Mouse (Mus musculus) stomach, embryonic 14.5 days (tissue): ENCODE measurements around the gene Ryr3. TPM values are rescaled to one million over a fixed set of nuclear protein-coding genes. Genes with fewer than 3 reads are reported as not detected.

Experiments
- ATAC-seq: fragments of 200-750 bp; cut with Nextera tagmentation; 2 replicates; pipeline ENCODE4 v1.8.0; 2017; ENCODE audit warnings: low read depth, moderate TSS enrichment; ENCODE audit not compliant: insufficient number of reproducible peaks, insufficient read depth, low FRiP score
- H3K27ac ChIP-seq: fragments of 300-500 bp; sonication (generic); 2 replicates; pipeline ENCODE4 v1.5.1; 2014; ENCODE audit warnings: mild to moderate bottlenecking, low read length, moderate library complexity, mixed read lengths
- H3K27me3 ChIP-seq: fragments of 300-500 bp; sonication (generic); 2 replicates; pipeline ENCODE4 v1.6.1; 2014; ENCODE audit warnings: low read length, control low read depth, mixed read lengths; ENCODE audit not compliant: control insufficient read depth, insufficient read depth
- H3K36me3 ChIP-seq: fragments of 300-500 bp; sonication (generic); 2 replicates; pipeline ENCODE4 v1.6.1; 2014; ENCODE audit warnings: mild to moderate bottlenecking, control low read depth, low read length, moderate library complexity, mixed read lengths; ENCODE audit not compliant: control insufficient read depth, insufficient read depth
- H3K4me1 ChIP-seq: fragments of 300-500 bp; sonication (generic); 2 replicates; pipeline ENCODE4 v1.6.1; 2014; ENCODE audit warnings: low read length, control low read depth, mixed read lengths; ENCODE audit not compliant: control insufficient read depth, insufficient read depth
- H3K4me2 ChIP-seq: fragments of 300-500 bp; sonication (generic); replicated peaks from 2 replicates; pipeline ENCODE4 v1.6.1; 2014; ENCODE audit warnings: low read depth, low read length, control low read depth
- H3K4me3 ChIP-seq: fragments of 300-500 bp; sonication (generic); 2 replicates; pipeline ENCODE4 v1.5.1; 2014; ENCODE audit warnings: low read depth, low read length, control low read depth
- H3K9ac ChIP-seq: fragments of 300-500 bp; sonication (generic); replicated peaks from 2 replicates; pipeline ENCODE4 v1.6.1; 2014; ENCODE audit warnings: low read depth, mild to moderate bottlenecking, control low read depth, low read length, moderate library complexity, mixed read lengths
- H3K9me3 ChIP-seq: fragments of 300-500 bp; sonication (generic); 2 replicates; pipeline ENCODE4 v1.6.1; 2016; ENCODE audit warnings: low read depth, low read length, control low read depth; ENCODE audit not compliant: control insufficient read depth
- WGBS: fragments of 180-500 bp; shearing (Covaris S2); extraction: QIAGEN DNeasy Blood & Tissue Kit; methylation state at CpG from one replicate; pipeline ENCODE4 v1.1.7; 2014; 5-methylcytosine and 5-hydroxymethylcytosine counted together
- polyA plus RNA-seq: library from polyadenylated mRNA; unstranded; fragments of >200 nt; fragmentation: Nextera tagmentation; extraction: Ambion mirVana; gene quantifications from 2 replicates; pipeline ENCODE4 v1.2.1, GENCODE M21; 2014

Ryr3 gene
- polyA plus RNA-seq, 1 experiment from 2014 or later: 10.8 TPM

GRCm38 (mm10) chr2:112774762-112775161 lies 442.1 kb downstream of the Ryr3 start:
- no peaks in the 10 kb centered on the region for H3K9me3 ChIP-seq
- H3K27me3 ChIP-seq: no peaks in the 10 kb centered on the region
- 20% methylated on average over 6 of the region's 6 CpGs for WGBS
- no peak overlapping the region for H3K27ac ChIP-seq
- H3K9ac ChIP-seq: no peak overlapping the region
- H3K4me1 ChIP-seq: no peaks in the 10 kb centered on the region
- no peak overlapping the region for H3K4me2 ChIP-seq
- no peaks in the 10 kb centered on the region; the same call in 1 of the 2 replicates for H3K36me3 ChIP-seq
- no peak overlapping the region for H3K4me3 ChIP-seq
- no peak for ATAC-seq

GRCm38 (mm10) chr2:112767665-112768064 lies 449.2 kb downstream of the Ryr3 start:
- no peak for ATAC-seq
- Histone ChIP-seq H3K4me3 (no peak overlapping the region), H3K9ac (no peak overlapping the region), H3K4me1 (no peaks in the 10 kb centered on the region), H3K4me2 (no peak overlapping the region), H3K27me3 (no peaks in the 10 kb centered on the region), H3K9me3 (no peaks in the 10 kb centered on the region), H3K27ac (no peak overlapping the region), H3K36me3 (no peaks in the 10 kb centered on the region)
- WGBS: 65% methylated on average over 5 of the region's 5 CpGs

- Histone ChIP-seq H3K4me3 (no peak overlapping the region), H3K27ac (no peak overlapping the region), H3K4me1 (no peaks in the 10 kb centered on the region), H3K9ac (no peak overlapping the region), H3K9me3 (no peaks in the 10 kb centered on the region), H3K4me2 (no peak overlapping the region), H3K27me3 (no peaks in the 10 kb centered on the region), H3K36me3 (no peaks in the 10 kb centered on the region)
- no peak for ATAC-seq
- WGBS: 52% methylated on average over 5 of the region's 5 CpGs
Measured at GRCm38 (mm10) chr2:112765046-112765445, 451.9 kb downstream of the Ryr3 start.

DNA sequence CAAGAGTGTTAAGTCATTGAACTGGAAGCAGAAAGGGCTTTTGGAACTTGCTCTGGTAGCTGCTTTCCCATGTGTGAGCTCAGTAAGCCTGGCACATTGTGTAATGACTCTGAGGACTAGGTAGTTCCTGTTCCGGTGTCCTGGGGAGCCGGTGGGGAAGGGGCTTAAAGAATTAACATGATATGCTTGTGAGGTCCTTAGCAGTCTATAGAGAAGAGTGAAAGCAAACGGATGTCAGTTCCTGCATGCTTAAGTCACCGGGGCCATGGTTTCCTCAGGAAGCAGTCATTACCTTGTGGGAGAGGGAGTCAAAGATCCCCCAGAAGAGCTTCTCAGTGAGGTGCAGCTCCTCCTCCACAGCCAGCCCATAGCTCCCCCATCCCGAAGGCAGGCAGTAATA lies 452.6 kb downstream of the Ryr3 start:
- Histone ChIP-seq H3K4me3 (no peak overlapping the region), H3K27me3 (no peaks in the 10 kb centered on the region), H3K9me3 (no peaks in the 10 kb centered on the region), H3K36me3 (no peaks in the 10 kb centered on the region), H3K27ac (no peak overlapping the region), H3K4me1 (no peaks in the 10 kb centered on the region), H3K9ac (no peak overlapping the region), H3K4me2 (no peak overlapping the region)
- ATAC-seq: no peak
- WGBS: 55% methylated on average over 5 of the region's 5 CpGs

DNA sequence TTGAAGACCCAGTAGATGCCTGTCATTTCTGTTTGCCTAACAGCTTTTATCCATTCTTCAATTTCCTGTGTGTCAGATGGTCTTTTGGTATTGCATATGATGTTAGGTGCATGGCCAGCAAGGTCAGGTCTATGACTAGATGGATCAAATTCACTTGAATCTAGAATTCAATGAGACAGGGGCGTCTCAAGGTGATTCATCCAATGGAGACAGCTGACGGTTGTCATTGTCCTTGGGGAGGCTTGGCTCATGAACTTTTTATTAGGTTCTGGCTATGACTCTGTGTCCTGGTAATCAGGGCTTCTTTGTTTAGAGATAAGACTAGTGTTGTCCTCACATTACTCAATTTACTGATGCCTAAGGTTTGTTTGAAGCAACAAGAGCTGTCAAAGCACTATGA lies 454.9 kb downstream of the Ryr3 start:
- Histone ChIP-seq H3K27me3 (no peaks in the 10 kb centered on the region), H3K4me1 (no peaks in the 10 kb centered on the region), H3K27ac (no peak overlapping the region), H3K4me2 (no peak overlapping the region), H3K9me3 (no peaks in the 10 kb centered on the region), H3K4me3 (no peak overlapping the region), H3K9ac (no peak overlapping the region), H3K36me3 (no peaks in the 10 kb centered on the region)
- ATAC-seq: no peak
- WGBS: 76% methylated on average over 2 of the region's 2 CpGs

DNA sequence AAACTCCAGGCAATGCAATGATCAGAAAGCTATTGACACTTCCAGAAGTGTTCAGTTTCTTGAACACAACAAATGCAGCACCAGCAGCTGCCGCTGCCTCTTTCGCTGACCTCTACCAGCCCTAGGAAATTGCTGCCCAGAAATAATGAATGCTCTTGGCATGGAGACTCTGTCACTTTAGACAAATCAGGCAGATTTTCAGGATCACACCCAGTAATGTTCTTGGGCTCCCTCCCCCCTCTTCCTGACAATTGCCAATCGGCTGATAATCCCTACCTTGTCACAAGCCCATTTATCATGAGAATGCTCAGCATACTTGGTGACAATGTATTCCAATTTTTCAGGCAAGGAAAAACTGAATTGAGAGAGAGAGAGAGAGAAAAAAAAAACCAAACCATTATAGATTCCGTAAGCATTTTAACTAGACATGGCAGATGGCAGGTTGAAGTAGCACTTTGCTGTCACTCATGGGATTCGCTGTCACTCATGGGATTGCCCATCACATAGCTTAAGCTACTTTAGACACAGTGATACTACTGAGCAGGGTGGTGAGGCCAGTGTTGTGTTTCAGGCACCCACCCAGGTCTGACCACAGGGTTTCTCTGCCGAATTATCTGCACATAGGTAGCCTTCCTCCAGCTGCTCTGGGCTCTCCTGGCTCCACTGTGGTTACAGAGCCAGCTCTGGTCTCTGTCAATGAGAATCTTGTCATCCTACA lies 455.5 kb downstream of the Ryr3 start:
- 71% methylated on average over 6 of the region's 6 CpGs for WGBS
- Histone ChIP-seq H3K27ac (no peak overlapping the region), H3K4me3 (no peak overlapping the region), H3K4me1 (no peaks in the 10 kb centered on the region), H3K4me2 (no peak overlapping the region), H3K27me3 (no peaks in the 10 kb centered on the region), H3K9me3 (no peaks in the 10 kb centered on the region), H3K9ac (no peak overlapping the region), H3K36me3 (no peaks in the 10 kb centered on the region)
- ATAC-seq: no peak

DNA sequence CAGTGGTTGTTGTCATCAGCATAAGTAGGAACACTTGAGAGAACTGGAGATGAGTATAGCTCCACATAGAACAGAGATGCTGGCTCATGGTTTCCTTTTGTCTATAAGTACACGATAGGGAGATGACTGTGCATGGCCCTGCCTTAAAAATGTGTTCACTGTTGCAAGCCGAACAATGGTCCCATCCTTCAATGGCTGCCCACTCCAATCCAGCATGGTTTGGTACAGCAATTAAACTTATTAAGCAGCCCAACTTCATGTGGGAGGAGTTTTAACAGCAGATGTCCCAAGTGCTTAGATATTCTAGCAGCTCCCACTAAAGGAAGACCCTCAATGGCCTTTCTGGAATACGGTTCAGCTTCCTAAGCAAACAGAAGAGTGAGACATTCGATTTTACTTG lies 456.2 kb downstream of the Ryr3 start:
- H3K4me3 ChIP-seq: no peak overlapping the region
- H3K4me2 ChIP-seq: no peak overlapping the region
- H3K27me3 ChIP-seq: no peaks in the 10 kb centered on the region
- H3K9me3 ChIP-seq: no peaks in the 10 kb centered on the region
- WGBS: 56% methylated on average over 4 of the region's 4 CpGs
- no peak overlapping the region for H3K27ac ChIP-seq
- no peaks in the 10 kb centered on the region for H3K36me3 ChIP-seq
- ATAC-seq: no peak
- H3K4me1 ChIP-seq: no peaks in the 10 kb centered on the region
- H3K9ac ChIP-seq: no peak overlapping the region

DNA sequence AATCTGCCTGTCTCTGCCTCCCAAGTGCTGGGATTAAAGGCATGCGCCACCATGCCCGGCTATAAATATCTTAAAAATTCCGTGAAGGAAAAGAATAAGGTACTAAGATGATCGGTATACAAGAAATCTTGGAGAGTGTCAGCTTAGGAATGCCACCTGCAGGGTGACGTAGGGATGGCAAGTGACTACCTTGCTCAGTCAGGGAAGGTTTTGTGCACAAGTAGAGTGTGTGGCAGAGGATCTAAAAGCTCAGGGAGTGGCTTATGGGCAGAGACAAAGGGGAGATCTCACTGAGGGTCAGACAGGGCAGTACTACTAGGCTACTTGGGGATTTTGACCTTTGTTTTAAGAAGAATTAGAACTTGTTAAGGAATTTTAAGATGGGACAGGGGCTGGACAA lies 457.2 kb downstream of the Ryr3 start:
- no peaks in the 10 kb centered on the region for H3K27me3 ChIP-seq
- no peak for ATAC-seq
- no peaks in the 10 kb centered on the region for H3K4me1 ChIP-seq
- no peaks in the 10 kb centered on the region for H3K9me3 ChIP-seq
- no peak overlapping the region for H3K27ac ChIP-seq
- no peak overlapping the region for H3K4me2 ChIP-seq
- H3K4me3 ChIP-seq: no peak overlapping the region
- H3K36me3 ChIP-seq: no peaks in the 10 kb centered on the region
- 72% methylated on average over 5 of the region's 5 CpGs for WGBS
- no peak overlapping the region for H3K9ac ChIP-seq

- H3K9me3 ChIP-seq: no peaks in the 10 kb centered on the region
- H3K36me3 ChIP-seq: no peaks in the 10 kb centered on the region
- H3K4me1 ChIP-seq: no peaks in the 10 kb centered on the region
- WGBS: 86% methylated on average over 2 of the region's 2 CpGs
- H3K9ac ChIP-seq: no peak overlapping the region
- no peak for ATAC-seq
- H3K4me3 ChIP-seq: no peak overlapping the region
- no peak overlapping the region for H3K4me2 ChIP-seq
- no peak overlapping the region for H3K27ac ChIP-seq
- no peaks in the 10 kb centered on the region for H3K27me3 ChIP-seq
Measured at GRCm38 (mm10) chr2:112758732-112759131, 458.2 kb downstream of the Ryr3 start.
